Mouse (Mus musculus) liver, embryonic 13.5 days (tissue): ENCODE measurements around the gene Snx1. TPM values are rescaled to one million over a fixed set of nuclear protein-coding genes. Genes with fewer than 3 reads are reported as not detected.

Experiments
- ATAC-seq: fragments of 200-750 bp; cut with Nextera tagmentation; 2 replicates; pipeline ENCODE4 v1.8.0; 2017; ENCODE audit warnings: low read depth, mild to moderate bottlenecking, moderate number of reproducible peaks, moderate library complexity
- DNase-seq: peaks from one replicate; pipeline ENCODE4 v3.0.0; 2022
- H3K27ac ChIP-seq: fragments of 300-500 bp; sonication (generic); 2 replicates; pipeline ENCODE4 v1.5.1; 2015; ENCODE audit warnings: moderate library complexity, mild to moderate bottlenecking, inconsistent platforms
- H3K27me3 ChIP-seq: fragments of 300-500 bp; sonication (generic); 2 replicates; pipeline ENCODE4 v1.6.1; 2015; ENCODE audit warnings: mild to moderate bottlenecking, inconsistent platforms
- H3K36me3 ChIP-seq: fragments of 300-500 bp; sonication (generic); 2 replicates; pipeline ENCODE4 v1.6.1; 2015; ENCODE audit warnings: mild to moderate bottlenecking, inconsistent platforms
- H3K4me1 ChIP-seq: fragments of 300-500 bp; sonication (generic); replicated peaks from 2 replicates; pipeline ENCODE4 v1.6.1; 2015; ENCODE audit warnings: inconsistent platforms
- H3K4me2 ChIP-seq: fragments of 300-500 bp; sonication (generic); 2 replicates; pipeline ENCODE4 v1.6.1; 2015; ENCODE audit warnings: inconsistent platforms, mild to moderate bottlenecking, moderate library complexity
- H3K4me3 ChIP-seq: fragments of 300-500 bp; sonication (generic); replicated peaks from 2 replicates; pipeline ENCODE4 v1.5.1; 2015; ENCODE audit warnings: mild to moderate bottlenecking, inconsistent platforms
- H3K9ac ChIP-seq: fragments of 300-500 bp; sonication (generic); 2 replicates; pipeline ENCODE4 v1.6.1; 2015; ENCODE audit warnings: mild to moderate bottlenecking, inconsistent platforms
- H3K9me3 ChIP-seq: fragments of 300-500 bp; sonication (generic); replicated peaks from 2 replicates; pipeline ENCODE4 v1.6.1; 2016; ENCODE audit warnings: inconsistent platforms
- WGBS: fragments of 180-500 bp; shearing (Covaris S2); methylation state at CpG from one replicate; pipeline ENCODE4 v1.1.7; 2015; ENCODE audit not compliant: insufficient replicate concordance; 5-methylcytosine and 5-hydroxymethylcytosine counted together
- polyA plus RNA-seq: library from polyadenylated mRNA; unstranded; fragments of >200 nt; fragmentation: Nextera tagmentation; extraction: Ambion mirVana; gene quantifications from 2 replicates; pipeline ENCODE4 v1.2.1, GENCODE M21; 2015

Snx1 gene
- polyA plus RNA-seq, 1 experiment from 2014 or later = 79.7 TPM

DNA sequence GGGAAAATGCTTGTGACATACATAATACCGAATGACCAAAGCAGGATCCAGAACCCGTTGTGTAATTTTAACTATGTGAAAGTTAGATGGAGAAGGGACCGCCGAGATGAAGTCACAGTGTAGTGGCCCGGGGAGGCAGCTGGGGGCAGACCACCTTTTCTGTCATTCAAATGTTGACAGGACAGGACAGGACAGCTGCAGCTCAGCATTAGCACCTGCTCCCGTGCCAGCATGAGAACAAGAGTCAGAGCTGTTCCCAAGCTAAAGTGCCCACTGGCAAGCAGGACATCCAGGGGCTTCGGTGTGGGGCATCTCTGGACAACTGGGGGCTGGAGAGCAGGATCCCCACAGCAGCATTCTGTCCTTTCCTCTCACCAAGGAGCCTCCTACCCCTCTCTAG is 39.3 kb downstream of the Snx1 start:
- DNase-seq (no peak), ATAC-seq (no peak)
- no peak overlapping the region for H3K4me2 ChIP-seq
- WGBS = 90% methylated on average over 7 of the region's 7 CpGs
- no peak overlapping the region for H3K4me3 ChIP-seq
- H3K4me1 ChIP-seq = peaks cover 6% of the 10 kb centered on the region; the same call in 1 of the 2 replicates
- no peak overlapping the region; the same call in 1 of the 2 replicates for H3K27ac ChIP-seq
- peaks cover 7% of the 10 kb centered on the region for H3K27me3 ChIP-seq
- H3K9ac ChIP-seq = no peak overlapping the region
- peaks cover 57% of the 10 kb centered on the region for H3K36me3 ChIP-seq
- H3K9me3 ChIP-seq = no peaks in the 10 kb centered on the region

DNA sequence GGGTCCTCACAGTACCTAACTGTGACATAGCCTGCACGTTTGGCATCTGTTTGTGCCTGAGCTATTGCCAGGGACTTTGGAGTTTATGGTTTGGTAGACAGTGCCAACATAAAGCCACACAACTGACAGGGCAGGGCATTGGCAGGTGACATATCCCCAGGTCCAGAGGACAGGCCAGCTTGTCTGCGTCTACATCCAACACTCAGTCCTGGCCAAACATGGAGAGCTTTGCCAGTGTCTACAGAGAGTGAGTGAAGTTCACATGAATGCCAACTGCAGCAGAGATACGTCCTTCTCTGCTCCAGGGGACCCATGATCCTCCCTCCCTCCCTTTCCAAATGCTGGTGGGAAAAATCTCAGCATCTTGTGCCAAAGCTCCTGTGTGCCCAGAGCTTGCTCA is 42.2 kb downstream of the Snx1 start:
- Histone ChIP-seq H3K9me3 (no peaks in the 10 kb centered on the region), H3K27me3 (peaks cover 23% of the 10 kb centered on the region), H3K4me1 (no peaks in the 10 kb centered on the region), H3K36me3 (peaks cover 30% of the 10 kb centered on the region), H3K27ac (no peak overlapping the region), H3K4me2 (no peak overlapping the region), H3K4me3 (no peak overlapping the region), H3K9ac (no peak overlapping the region)
- DNase-seq (no peak), ATAC-seq (no peak)
- WGBS = 87% methylated on average over 3 of the region's 3 CpGs

DNA sequence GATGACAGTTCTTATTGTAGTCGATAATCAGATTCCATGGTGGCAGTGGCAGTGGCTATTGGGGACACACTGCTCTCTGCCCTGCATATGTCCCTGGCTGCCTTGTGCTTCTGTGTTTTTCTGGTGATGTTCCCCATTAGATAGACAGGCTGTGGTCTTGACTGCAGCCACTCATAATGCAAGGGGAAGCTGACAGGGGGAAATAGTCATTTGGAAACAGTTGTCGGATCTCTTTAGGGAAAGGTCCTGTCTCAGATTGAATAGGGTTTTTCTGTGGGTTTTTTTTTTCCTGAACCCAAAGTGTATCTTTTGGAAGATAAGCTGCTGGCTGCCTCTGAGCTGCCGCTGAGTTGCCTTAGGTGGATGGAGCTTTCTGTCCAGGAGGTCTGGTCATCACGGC is 44.4 kb downstream of the Snx1 start:
- no peaks in the 10 kb centered on the region for H3K9me3 ChIP-seq
- ATAC-seq (no peak), DNase-seq (no peak)
- no peak overlapping the region for H3K9ac ChIP-seq
- no peak overlapping the region for H3K27ac ChIP-seq
- H3K36me3 ChIP-seq = peaks cover 10% of the 10 kb centered on the region
- no peak overlapping the region for H3K4me3 ChIP-seq
- peaks cover 10% of the 10 kb centered on the region for H3K4me1 ChIP-seq
- H3K4me2 ChIP-seq = no peak overlapping the region
- 54% methylated on average over 4 of the region's 4 CpGs for WGBS
- peaks cover 41% of the 10 kb centered on the region for H3K27me3 ChIP-seq

DNA sequence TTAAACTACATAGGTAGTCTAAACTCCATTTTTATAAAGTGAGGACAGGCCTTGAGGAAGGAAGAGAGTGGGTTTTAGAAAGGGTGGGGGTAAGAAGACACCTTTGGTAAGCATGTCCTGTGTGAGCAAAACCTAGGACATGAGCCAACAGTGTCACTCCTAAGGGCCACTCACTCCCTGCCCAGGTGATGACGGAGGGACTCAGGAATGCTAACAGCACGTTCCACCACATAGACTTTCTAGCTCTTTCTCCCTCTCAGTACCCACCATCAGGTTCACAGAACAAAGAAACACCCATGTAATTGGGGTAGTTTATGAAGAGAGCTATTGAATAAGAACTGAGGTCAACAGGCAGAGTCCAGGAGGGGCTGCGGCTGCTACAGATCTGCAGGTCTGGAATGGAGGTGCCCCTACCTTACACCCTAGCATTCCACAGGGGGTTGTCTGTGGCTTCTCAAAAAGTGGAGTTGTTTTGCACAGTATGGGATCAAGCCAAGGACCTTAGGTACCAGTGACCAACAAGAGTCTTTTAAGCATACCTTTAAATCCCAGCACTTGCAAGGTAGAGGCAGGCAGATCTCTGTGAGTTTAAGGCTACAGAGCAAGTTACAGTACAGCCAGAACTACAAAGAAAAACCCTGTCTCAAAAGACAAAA is 45.5 kb downstream of the Snx1 start:
- no peaks in the 10 kb centered on the region for H3K9me3 ChIP-seq
- no peak overlapping the region for H3K27ac ChIP-seq
- no peak overlapping the region for H3K4me2 ChIP-seq
- H3K4me3 ChIP-seq = no peak overlapping the region
- H3K27me3 ChIP-seq = peaks cover 43% of the 10 kb centered on the region
- no peak for DNase-seq
- peaks cover 14% of the 10 kb centered on the region for H3K4me1 ChIP-seq
- no peaks in the 10 kb centered on the region for H3K36me3 ChIP-seq
- ATAC-seq = no peak
- H3K9ac ChIP-seq = no peak overlapping the region
- 69% methylated on average over 3 of the region's 3 CpGs for WGBS

DNA sequence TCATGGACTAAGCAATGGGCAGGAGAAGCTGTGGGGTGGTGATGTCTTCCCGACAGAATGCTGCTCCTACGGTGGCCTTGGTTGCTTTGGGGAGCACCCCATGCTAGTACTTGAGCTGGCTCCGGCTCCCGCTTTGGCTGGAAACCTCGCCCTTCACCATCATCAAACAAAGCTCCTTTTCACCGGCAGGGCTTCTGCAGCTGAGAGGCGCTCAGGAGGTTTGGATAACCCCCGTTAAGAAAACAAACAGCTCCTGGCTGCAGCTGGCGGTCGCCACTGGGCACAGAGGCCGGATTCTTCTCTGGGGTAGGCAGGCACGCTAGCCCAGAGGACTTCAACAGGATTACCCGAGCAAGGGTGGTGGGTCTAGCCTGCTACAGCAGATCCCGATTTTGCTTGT is 47.9 kb downstream of the Snx1 start:
- DNase-seq (no peak), ATAC-seq (no peak)
- Histone ChIP-seq H3K9me3 (0 out of 2 replicates have a peak, but pooled peaks cover 5% of the 10 kb centered on the region), H3K9ac (0 out of 2 replicates have a peak overlapping the region, but pooled peaks have one; percentile 5), H3K27ac (no peak overlapping the region), H3K4me3 (no peak overlapping the region), H3K4me1 (peaks cover 14% of the 10 kb centered on the region), H3K4me2 (no peak overlapping the region), H3K27me3 (peaks cover 52% of the 10 kb centered on the region), H3K36me3 (no peaks in the 10 kb centered on the region)
- 35% methylated on average over 14 of the region's 14 CpGs for WGBS

DNA sequence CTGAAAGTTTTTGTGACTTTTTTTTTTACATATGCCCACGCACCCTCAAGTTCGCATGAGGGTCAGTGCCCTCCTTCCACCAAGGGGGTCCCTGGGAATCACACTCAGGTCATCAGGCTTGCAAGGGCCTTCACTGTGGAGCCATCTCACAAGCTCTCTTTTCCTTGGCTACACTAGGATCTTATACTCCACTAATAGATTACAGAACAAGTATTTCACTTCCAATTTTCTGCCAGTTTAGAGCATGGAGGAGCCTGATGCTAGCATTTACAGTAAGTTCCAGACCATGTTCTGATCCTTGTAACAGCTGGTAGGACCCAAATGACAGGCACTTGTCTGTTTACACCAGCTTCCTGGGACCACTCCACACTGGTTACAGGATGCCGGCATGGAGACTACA is 48.3 kb downstream of the Snx1 start:
- DNase-seq (no peak), ATAC-seq (no peak)
- no peak overlapping the region for H3K4me3 ChIP-seq
- peaks cover 14% of the 10 kb centered on the region for H3K4me1 ChIP-seq
- H3K9me3 ChIP-seq = 0 out of 2 replicates have a peak, but pooled peaks cover 5% of the 10 kb centered on the region
- H3K9ac ChIP-seq = 0 out of 2 replicates have a peak overlapping the region, but pooled peaks have one; percentile 5
- no peak overlapping the region for H3K4me2 ChIP-seq
- 67% methylated on average over 3 of the region's 3 CpGs for WGBS
- H3K36me3 ChIP-seq = no peaks in the 10 kb centered on the region
- H3K27ac ChIP-seq = no peak overlapping the region
- H3K27me3 ChIP-seq = peaks cover 56% of the 10 kb centered on the region

DNA sequence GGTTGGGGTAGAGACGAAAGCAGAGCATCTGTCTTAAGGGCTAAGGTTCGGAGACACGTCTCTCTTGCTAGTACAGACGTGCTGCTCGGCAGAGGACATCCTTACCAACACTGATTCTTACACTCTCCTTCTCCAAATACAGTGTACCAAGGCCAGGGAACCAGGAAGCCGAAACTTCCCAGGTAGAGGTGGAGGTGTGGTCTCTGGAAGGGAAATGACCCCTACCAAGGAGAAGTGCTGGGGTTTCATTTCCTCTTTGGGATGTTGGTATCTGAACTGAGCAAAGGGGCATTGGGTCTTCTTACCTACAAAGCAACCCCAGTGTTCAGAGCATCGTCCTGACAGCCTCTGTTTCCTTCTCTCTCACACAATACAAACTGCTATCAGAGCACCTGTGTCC is 53.6 kb downstream of the Snx1 start:
- DNase-seq (no peak), ATAC-seq (no peak)
- Histone ChIP-seq H3K9me3 (0 out of 2 replicates have a peak, but pooled peaks cover 5% of the 10 kb centered on the region), H3K4me3 (no peak overlapping the region), H3K27ac (no peak overlapping the region), H3K9ac (no peak overlapping the region), H3K4me2 (no peak overlapping the region), H3K4me1 (peaks cover 39% of the 10 kb centered on the region), H3K27me3 (peaks cover 46% of the 10 kb centered on the region), H3K36me3 (peaks cover 3% of the 10 kb centered on the region; the same call in 1 of the 2 replicates)
- 69% methylated on average over 7 of the region's 7 CpGs for WGBS

DNA sequence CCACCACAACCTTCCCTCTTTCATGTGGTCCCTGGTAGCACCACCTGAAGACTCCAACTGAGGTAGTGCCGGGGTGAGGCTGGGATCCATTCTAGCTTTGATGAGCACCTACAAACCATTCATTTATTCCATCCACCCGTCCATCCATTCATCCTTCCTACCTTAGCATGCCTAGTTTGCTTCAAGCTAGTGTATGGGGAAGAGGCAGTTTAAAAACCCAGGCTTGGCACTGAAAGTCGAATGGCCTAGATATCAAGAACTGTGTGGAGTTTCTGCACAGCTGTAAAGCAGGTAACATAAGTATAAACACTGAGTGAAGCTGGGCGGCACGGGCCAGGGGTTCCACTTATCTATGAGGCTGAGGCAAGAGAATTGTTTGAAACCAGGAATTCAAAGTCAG is 56.2 kb downstream of the Snx1 start:
- DNase-seq = no peak
- WGBS = 51% methylated on average over 5 of the region's 5 CpGs
- H3K4me3 ChIP-seq = peak overlapping the region; percentile 82
- ATAC-seq = peak; percentile 30
- H3K4me1 ChIP-seq = peaks cover 41% of the 10 kb centered on the region
- peaks cover 29% of the 10 kb centered on the region for H3K36me3 ChIP-seq
- H3K4me2 ChIP-seq = peak overlapping the region; percentile 82
- peaks cover 39% of the 10 kb centered on the region for H3K27me3 ChIP-seq
- 0 out of 2 replicates have a peak, but pooled peaks cover 5% of the 10 kb centered on the region for H3K9me3 ChIP-seq
- H3K27ac ChIP-seq = peak overlapping the region; percentile 82
- H3K9ac ChIP-seq = peak overlapping the region; percentile 51

DNA sequence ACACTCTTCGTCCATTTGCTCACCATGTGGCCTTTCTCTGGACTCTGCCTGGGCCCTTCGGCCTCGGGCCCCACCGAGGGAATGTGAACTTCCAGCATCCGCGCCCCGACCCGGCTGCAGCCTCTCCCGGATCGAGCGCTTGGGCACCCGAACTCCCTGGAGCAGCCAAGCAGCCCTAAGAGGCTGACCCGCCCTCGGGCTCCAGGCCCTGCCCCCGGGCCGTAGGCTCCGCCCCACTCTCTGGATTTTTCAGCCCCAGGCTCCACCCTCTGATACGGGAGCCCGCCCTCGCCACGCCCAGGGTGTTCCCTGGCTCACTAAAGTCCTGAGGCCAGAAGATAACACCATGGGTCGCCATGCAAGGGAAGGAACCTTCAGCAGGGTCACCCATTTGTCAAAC is 56.8 kb downstream of the Snx1 start, which contains the start of gene Snx22:
Gene Snx22, minus strand, starts transcription at position 137 of the 400 bp plus-strand sequence.
- H3K36me3 ChIP-seq = peaks cover 33% of the 10 kb centered on the region
- peaks cover 41% of the 10 kb centered on the region for H3K4me1 ChIP-seq
- 0 out of 2 replicates have a peak, but pooled peaks cover 4% of the 10 kb centered on the region for H3K9me3 ChIP-seq
- under 1% methylated on average over 22 of the region's 22 CpGs for WGBS
- H3K4me3 ChIP-seq = peak within 1 kb of the TSS; percentile 82
- H3K27ac ChIP-seq = peak within 1 kb of the TSS; percentile 85
- H3K27me3 ChIP-seq = peaks cover 37% of the 10 kb centered on the region
- DNase-seq = peak; percentile 99
- peak within 1 kb of the TSS; percentile 92 for H3K9ac ChIP-seq
- peak within 1 kb of the TSS; percentile 82 for H3K4me2 ChIP-seq
- ATAC-seq = peak; percentile 93

DNA sequence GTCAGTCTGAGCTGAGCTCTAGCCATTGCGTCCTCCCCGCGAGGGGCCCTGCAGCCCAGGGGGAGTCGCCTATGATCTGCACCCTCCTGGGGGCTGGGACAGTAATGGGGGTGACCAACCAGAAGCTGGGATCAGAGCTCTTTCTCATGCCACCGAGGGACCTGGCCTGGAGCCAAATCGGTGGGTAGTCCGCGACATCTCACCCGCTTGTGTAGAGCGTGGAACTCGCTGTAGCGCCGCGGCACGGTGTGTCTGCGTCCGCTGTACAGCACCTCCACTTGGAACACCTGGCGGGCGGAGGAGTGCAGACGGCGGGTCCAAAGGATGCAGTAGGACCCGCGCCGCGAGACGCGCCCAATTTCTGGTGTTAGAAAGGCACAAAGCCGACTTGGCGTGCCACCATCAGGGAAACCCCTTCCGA is 57.4 kb downstream of the Snx1 start:
- Histone ChIP-seq H3K27ac (peak overlapping the region; percentile 85), H3K4me1 (peaks cover 41% of the 10 kb centered on the region), H3K9ac (peak overlapping the region; percentile 92), H3K27me3 (peaks cover 35% of the 10 kb centered on the region), H3K4me2 (peak overlapping the region; percentile 82), H3K36me3 (peaks cover 39% of the 10 kb centered on the region), H3K4me3 (peak overlapping the region; percentile 82), H3K9me3 (no peaks in the 10 kb centered on the region)
- DNase-seq (peak; percentile 33), ATAC-seq (peak; percentile 35)
- 2% methylated on average over 30 of the region's 30 CpGs for WGBS

DNA sequence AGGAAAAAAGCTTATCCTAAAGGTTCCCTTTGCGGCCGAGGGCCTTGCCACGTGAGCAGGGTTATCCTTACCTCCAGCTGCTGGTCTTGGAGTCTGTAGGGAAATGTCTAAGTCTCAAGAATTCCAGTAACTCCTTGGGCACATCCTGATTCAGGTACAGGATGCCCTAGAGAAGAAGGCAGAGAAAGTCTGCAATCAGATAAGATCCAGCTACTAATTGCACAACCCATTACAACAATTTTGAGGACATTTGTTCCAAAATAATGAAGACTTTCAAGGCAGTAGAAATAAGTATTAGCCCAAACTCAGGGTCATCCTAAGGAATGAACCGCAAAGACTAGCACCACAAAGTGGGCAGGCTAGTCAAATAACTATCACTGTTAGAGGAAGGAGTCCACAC is 58.3 kb downstream of the Snx1 start:
- WGBS = 65% methylated on average over 4 of the region's 4 CpGs
- Histone ChIP-seq H3K4me3 (peak overlapping the region; percentile 82), H3K4me1 (peaks cover 41% of the 10 kb centered on the region), H3K36me3 (peaks cover 49% of the 10 kb centered on the region), H3K4me2 (peak overlapping the region; percentile 82), H3K9ac (peak overlapping the region; percentile 92), H3K27ac (peak overlapping the region; percentile 85), H3K9me3 (no peaks in the 10 kb centered on the region), H3K27me3 (peaks cover 30% of the 10 kb centered on the region)
- ATAC-seq (no peak), DNase-seq (no peak)

DNA sequence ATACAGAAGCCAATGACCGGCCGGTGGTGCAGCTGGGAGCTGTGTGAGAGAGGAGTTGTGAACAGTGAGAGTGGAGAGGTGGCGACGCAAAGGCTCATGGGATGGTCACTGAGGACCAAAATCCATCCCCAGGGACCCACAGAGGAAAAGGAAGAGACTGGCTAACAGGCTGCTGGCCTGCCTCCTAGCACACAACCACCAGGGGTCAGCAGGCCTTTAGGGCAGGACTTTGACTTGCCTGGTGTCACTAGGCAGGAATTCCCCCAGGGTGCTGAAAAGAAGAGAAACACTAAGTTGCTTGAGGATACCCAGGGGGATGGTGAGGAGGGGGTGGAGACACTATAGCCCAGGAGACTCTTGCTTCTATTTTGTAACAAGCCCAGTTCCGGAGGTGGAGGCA is 58.8 kb downstream of the Snx1 start:
- Histone ChIP-seq H3K27ac (peak overlapping the region; percentile 85), H3K4me1 (peaks cover 46% of the 10 kb centered on the region), H3K9me3 (no peaks in the 10 kb centered on the region), H3K4me3 (peak overlapping the region; percentile 82), H3K9ac (peak overlapping the region; percentile 92), H3K4me2 (peak overlapping the region; percentile 82), H3K27me3 (peaks cover 25% of the 10 kb centered on the region), H3K36me3 (peaks cover 54% of the 10 kb centered on the region)
- ATAC-seq (no peak), DNase-seq (peak; percentile 46)
- 34% methylated on average over 5 of the region's 5 CpGs for WGBS
